Mouse (Mus musculus): ENCODE data around the gene Cyp17a1.

GRCm38 (mm10) chr19:46665474-46665873 is 7.5 kb downstream of the Cyp17a1 start:
- no peak for TF ChIP-seq CTCF (IDR thresholded peaks at IDR 0.05; ENCODE audit: control insufficient read depth, insufficient read depth, insufficient replicate concordance, low read depth, low read length)
- no peak for TF ChIP-seq POLR2A (IDR thresholded peaks at IDR 0.05; ENCODE audit: control insufficient read depth, low read depth, low read length)

Data from testis, adult 2 months (tissue).